Mouse (Mus musculus): ENCODE results near the gene Nae1. TPM values are rescaled to one million over a fixed set of nuclear protein-coding genes. Genes with fewer than 3 reads are reported as not detected.
"Not testable (repeated sequence)": the region's sequence is repeated elsewhere in the genome, so short reads cannot be mapped to it uniquely, and the experiment has no call there.

Nae1 gene
- total RNA-seq (2021) = 10 to 100 TPM; 22.4 to 24.3 TPM
- long read RNA-seq, experiment 1, transcript Nae1-201 (20 exons, 1,808 nt) = major isoform, 35 of 40 reads
- long read RNA-seq, experiment 1, partial matches to known transcripts = 0 of 40 reads
- long read RNA-seq, experiment 1, other reads (novel, unspliced or antisense) = 5 of 40 reads
- long read RNA-seq, experiment 2, transcript Nae1-201 (20 exons, 1,808 nt) = major isoform, 35 of 42 reads
- long read RNA-seq, experiment 2, partial matches to known transcripts = 2 of 42 reads
- long read RNA-seq, experiment 2, other reads (novel, unspliced or antisense) = 5 of 42 reads

DNA sequence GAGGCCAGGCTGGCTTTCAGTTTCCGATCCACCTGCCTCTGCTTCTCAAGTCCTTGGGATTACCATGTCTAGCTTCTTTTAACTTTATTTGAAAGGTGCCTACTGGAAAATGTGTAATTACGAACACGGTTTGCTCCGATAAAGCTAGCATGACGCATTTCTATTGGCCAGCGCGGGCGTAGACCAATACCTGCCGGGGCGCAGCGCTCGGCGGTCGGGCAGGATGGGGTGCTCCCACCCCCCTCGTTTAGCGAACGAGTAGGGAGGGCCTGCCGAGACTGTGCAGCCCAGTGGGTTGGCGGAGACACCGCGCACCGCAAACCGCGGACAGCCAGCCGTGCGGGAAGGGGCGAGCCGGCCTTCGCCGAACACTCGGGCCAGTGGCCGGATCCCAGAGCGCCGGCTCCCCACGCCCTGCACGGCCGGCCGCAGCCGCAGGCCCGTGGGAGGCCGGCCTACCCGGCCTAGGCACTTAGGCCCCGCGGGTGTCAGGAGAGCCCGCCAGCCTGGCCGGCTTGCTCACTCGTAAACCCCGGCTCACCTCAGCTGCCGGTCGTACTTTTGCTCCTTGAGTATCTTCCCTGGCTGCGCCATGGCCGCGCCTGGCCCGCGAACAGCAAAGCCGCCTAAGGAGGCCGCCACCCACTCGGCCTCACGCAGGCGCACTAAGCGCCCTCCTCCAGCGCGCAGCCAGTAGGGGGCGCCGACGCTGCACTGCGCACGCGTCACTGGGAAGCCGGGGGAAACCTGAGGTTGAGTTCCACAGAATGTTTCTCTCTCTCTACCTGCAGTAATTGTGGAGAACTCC is at the start of gene Nae1, which contains the start of gene Car7:
TSS of gene Nae1 (minus strand) at position 667 of the 808 bp plus-strand sequence.
TSS of gene Car7 (plus strand) at position 719 of the 808 bp plus-strand sequence.
- peak; percentile 95 for DNase-seq (ENCODE audit: low spot score)

DNA sequence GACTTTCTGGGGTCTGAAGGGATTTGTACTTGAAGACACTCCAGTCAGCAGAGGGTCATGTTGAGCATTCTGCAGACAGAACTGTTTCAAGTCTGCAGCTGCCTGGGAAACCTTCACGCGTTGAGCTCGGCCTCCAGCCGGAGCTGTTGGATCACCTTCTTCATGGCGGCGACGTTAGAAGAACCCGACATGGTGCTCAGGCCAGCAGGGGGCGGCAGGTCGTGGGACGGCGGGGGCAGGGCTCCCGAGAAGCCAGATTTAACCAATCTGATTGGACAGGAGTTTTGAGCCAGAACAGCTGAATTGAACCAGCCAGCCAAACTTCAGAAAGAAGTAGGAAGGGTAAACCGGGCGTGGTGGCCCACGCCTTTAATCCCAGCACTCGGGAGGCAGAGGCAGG is 43.2 kb upstream of the Nae1 start:
- not testable (repeated sequence) for DNase-seq (ENCODE audit: low spot score)

DNA sequence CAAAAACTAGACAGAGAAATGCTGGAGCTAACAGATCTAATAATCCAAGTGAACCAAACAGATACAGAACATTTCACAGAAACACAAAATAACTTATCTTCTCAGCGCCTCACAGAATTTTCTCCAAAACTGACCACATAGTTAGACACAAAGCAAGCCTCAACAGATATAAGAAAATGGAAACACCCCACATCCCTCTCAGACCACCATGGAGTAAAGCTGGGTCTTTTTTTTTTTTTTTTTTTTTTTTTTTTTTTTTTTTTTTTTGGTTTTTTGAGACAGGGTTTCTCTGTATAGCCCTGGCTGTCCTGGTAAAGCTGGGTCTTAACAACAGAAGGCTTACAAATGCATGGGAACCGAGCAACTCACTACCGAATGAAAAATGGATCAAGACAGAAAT is 42.4 kb upstream of the Nae1 start:
- no peak for DNase-seq (ENCODE audit: low spot score)

DNA sequence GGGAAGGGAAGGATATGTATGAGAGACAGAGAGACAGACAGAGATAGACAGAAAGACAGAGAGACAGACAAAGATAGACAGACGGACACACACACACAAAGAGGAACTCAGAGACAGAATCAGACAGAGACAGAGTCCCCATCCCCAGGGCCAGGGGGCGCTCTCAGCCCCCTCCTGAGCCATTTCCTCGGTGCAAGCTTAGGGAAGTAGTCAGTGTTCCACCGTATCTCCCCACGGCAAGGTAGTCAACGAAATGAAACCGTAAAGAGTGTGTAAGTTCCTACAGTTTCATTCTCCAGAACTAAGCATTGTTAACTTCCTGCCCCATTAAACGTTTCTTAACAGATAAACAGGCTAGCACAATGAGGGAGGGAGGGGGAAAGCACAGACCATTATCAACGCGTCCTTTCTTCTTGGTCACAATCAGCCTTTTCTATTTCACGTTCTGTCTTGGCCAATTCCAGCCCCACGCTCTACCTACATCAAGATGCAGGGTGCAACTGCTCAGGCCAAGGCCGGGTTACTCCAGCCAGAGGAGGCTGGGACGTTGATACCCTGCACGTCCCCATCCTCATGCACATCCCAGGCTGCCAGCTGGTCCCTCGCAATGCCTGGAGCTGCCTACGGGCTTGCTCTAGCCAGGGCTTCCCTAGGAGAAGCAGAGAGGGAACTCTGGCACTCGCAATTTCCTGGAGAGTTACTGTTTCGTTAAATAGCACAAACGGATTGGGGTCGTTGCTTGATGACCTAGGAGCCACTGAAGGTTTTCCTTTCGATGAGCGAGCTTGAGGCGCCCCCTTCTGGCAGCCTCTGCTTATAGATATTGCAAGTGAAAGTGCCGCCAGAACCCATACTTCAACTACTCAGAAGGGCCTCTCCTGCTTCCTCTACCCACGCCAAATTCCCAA is 36.3 kb upstream of the Nae1 start:
- DNase-seq (ENCODE audit: low spot score) = peak; percentile 83

DNA sequence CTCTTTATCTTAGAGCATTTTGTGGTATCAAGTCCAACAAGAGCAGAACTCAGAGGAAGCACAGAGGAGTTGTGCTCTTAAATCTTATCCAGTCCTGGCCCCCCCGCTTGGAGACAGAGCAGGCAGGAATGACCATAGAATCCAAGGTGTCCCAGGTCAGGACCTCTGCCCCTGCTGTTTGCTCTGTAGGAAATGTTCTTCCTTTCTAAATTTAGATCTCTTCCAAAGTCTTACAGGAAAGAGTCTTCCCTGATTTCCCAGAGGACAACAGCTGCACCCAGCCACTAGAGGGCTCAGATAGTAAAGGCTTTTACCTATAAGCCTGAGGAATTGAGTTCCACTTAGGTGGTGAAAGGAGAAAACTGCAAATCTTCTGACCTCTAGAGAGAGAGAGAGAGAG is 35.1 kb upstream of the Nae1 start:
- peak; percentile 7 for DNase-seq (ENCODE audit: low spot score)

DNA sequence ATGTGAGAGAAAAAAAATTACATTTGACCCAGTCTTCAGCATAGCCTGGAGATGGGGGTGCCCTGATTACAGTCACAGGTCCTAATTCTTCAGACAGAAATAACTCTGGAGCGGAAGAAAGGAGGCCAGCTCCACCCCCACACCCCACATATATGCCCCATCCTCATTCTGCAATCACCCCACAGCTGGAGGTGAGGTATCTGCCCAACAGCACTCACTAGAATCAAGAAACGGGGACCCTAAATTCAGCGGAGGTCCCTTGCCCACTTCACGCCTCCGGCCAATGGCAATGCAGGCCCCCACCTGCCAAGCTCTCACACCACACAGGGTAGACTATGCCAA is 31.0 kb upstream of the Nae1 start:
- no peak for DNase-seq (ENCODE audit: low spot score)

DNA sequence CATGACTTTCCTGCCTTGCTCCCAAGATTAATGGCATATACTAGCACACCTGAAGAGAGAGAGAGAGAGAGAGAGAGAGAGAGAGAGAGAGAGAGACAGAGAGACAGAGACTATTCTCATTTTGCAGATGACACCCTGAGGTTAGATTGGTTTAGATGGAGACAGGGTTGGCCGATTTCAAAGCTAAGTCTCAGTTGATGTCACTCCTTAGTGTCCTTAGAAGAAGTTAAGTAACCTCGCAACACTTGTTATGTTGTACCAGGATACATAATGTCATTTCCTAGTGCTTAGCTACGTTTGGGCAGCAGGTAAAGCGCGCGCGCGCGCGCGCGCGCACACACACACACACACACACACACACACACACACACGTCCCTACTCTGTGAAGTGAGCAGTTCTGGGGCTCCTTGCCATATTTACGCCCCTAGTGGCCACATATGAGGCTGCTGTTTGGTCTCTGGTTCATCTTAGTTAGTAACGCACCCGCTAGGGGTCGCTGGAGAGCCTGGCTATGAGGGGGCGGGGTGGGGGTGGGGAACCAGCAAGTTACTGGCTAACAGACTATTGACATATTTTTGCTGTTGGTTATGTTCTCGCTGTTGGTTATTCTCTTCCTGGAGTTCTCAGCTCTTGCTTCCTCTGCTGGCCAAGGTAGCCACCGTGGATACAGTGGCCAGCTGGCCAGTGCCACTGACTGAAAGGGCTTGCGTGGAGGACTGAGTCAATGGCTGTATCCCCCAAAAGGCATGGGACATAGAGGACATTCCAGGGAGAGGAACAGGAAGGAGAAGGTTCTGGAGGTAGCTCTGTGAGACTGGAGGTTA is 30.4 kb upstream of the Nae1 start:
- peak; percentile 89 for DNase-seq (ENCODE audit: low spot score)

DNA sequence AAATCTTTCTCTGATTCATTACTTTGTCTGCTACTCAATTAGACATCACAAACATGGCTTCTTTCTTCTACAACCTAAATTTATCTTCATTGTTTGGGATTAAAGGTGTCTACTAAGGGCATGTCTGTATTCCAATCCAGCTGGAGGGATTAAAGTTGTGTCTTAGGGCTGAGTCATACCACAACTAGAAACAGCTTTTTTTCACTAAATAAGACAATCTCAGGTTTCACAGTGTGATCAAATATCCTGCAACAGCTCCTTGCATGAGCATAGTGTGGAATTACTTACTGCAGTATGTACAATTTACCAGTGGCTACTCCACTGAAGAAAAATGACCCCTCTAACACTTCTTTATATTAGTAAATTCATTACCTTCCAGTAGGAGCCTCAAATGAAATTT is 26.3 kb upstream of the Nae1 start:
- no peak for DNase-seq (ENCODE audit: low spot score)

DNA sequence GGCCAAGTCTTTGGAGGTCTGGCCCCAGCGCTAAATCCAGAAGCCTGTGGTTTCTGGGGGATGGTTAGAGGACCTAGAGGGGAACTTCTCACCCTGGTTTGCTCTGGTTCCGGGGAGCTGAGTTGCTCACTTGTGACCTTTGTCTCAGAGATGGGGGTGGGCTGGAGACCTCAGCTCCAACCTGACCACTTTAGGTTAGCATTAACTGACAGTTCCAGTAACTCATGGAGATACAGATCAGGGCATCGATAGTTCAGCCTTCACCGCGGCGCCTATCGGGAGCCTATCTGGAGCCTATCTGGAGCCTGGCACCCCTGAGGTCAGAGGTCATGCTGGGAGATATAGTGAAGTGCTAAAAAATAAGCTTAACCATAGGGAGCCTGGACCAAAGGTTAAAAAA is 22.8 kb upstream of the Nae1 start:
- DNase-seq (ENCODE audit: low spot score) = no peak

DNA sequence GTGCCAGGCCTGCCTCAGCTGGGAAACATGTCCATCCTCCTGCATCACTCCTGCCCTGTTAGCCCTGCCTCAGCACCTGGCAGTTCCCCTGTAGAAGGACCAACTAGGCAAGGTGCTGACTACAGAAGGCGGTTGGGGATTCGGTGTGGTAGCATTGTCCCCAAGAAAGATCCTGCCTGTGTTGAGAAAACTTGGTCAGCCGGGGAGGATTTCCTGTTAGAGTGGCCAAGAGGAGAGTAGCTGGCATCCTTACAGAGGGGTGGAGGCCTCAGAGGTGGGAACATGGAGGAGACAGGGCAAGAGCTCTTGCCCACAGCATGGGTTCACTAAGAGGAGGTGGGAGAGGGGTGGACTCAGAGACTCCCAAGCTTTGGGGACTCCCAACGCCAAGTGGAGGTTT is 20.8 kb upstream of the Nae1 start:
- DNase-seq (ENCODE audit: low spot score) = no peak

DNA sequence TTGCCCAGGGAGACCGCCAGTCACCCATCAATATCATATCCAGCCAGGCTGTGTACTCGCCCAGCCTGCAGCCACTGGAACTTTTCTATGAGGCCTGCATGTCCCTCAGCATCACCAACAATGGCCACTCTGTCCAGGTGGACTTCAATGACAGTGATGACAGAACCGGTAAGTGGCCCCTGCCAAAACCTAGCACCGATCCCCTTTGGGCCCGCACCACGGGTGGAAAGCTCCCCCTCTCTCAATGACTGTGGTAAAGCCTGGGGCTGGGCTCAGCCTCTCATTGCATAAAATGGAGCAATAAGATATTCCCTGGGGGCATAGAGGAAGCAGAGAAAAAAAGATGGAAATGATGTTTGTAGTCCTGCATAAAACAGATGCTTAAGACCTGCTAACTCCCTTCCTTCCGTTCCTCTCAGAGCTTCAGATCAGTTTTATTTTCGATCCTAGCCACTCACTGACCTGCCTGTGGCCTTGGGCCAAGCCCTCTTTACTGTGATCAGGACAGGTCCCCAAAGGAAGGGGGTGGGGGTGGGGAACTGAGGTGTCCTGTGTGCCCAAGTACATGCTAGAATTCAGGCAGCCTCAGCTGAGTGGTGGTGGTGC is 9.1 kb upstream of the Nae1 start:
- no peak for DNase-seq (ENCODE audit: low spot score)

DNA sequence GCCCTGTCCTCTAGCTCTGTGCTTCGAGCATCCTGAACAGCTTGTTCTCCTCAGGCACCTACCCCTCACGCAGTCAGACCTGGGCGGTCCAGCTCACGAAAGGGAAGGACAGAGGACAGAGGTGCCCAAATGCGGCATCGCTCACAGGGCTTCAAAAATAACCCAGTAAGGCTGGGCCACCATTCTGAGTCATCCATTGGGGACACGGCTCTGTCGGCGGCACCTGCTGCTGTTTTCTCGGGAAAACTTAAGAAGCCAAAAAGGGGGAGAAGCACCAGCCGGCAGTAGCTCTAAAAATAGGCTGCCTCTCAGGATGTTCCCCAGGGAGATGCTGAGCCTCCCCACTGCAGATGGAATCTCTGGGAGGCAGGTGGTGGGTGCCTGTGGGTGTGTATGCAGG is 7.7 kb upstream of the Nae1 start:
- no peak for DNase-seq (ENCODE audit: low spot score)

DNA sequence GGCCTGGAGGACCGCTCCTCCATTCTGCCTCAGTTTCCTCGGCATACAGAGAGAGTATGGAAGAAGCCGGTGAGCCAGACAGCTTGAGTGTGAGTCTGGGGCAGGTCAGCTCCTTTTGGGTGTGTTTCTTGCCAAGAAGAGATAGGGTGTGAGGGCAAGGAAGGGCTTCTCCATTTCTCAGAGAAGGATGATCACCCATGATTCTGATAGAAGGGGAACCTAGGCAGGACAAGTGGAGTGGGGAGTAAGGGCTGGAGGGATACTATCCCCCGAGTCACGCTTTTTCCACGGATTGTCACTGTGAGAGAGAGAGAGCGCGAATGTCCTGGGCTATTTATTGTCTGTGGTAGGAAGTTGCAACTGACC is 7.1 kb upstream of the Nae1 start:
- DNase-seq (ENCODE audit: low spot score) = no peak

DNA sequence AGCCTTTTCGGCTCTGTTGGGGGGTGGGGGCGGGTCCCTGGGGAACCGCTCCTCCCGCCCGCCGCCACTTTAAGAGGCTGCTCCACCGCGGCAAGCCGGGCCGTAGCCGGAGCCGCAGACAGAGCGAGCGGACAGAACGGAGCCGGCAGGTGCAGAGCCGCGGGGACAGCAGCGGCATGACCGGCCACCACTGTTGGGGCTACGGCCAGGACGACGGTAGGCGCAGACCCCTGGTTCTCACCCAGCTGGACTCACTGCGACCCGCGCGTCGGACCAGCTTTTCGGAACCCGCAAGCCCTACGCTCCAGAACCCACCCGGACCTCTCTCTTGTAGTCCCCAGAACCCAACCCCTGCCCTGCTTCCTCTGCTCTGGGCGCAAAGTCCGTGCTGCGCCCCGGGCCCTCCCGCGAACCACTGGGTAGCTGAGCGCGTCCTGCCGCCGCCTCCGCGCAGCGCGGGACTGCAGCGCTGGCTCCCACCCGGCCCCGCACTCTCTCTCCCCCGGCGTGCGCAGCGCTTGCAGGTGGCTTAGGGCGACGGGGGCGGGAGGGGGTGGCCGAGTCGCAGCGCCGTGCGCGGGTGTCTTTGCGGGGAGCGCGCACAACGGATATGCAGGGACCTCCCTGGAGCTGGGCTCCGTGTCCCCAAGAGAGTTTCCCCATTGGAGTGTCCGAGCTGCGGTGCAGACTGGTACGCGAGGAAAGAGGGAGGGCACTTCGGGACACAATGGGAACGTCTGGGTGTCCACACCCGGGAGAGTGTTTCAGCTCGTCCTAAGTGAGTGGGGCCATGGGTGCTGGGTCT is 6.5 kb upstream of the Nae1 start:
- no peak for DNase-seq (ENCODE audit: low spot score)

DNA sequence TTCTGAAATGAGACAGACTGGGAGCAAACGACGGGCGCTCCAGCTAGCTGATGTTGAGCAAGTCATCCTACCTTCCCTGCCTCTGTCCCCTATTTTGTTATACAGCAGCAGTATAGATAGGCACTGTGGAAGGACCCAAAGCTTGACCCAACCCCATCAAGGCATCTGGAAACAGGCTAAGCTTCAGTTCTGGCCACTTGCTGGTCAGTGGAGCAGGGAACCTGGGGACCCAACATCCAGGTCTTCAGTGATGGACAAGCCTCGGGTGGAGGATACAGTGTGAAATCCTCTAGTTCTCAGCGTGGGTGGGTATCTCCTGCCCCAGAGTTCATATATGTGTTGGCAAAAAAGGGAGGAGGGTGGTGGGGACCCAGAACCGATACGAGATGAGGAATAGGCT is 5.8 kb upstream of the Nae1 start:
- no peak for DNase-seq (ENCODE audit: low spot score)

DNA sequence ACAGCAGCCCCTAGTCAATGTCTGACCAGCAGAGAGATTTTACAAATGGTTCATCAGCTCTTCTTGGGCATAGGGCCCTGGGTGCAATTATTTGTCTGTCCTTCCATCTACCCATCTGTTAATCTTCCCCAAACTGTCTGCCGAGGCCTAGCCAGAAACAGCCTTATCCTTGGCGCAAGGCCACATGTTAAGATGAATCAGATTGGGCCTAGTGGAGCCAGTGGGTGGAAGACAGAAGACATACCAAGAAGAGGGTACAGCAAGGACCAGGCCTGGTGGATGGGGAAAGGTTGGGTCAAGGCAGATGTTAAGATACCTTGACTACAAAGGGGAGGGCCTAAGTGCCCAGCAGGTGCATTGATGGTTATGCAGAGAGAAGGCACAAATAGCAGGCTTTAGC is 5.1 kb upstream of the Nae1 start:
- no peak for DNase-seq (ENCODE audit: low spot score)

DNA sequence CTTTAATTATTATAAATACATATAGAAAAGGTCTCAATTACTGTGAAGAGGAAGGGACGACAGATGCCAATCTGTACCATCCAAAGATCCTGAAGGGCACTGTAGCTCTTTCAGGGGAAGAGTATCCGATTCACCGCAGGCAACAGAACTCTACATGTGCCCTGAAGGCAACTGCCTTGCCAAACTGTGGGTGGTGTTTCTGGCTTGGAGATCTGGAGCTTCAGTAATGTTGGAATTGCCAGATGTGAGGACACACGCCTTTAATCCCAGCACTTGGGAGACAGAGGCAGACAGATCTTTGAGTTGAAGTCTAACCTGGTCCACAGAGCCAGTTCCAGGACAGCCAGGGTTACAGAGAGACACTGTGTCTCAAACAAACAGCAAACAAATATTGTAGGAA is 4.5 kb upstream of the Nae1 start:
- no peak for DNase-seq (ENCODE audit: low spot score)

DNA sequence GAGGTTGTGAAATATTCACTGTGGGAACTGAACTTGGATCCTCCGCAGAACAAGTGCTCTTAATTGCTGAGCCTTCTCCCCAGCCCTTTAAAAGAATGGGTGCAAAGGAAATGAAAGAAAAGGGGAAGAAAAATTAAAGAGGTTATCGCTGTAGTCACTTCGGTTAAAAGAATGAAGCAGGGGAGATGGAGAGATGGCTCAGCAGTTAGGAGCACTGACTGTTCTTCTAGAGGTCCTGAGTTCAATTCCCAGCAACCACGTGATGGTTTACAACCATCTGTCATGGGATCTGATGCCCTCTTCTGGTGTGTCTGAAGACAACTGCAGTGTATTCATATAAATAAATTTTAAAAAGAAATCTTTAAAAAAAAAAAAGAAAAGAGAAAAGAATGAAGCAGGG is 1.6 kb upstream of the Nae1 start:
- DNase-seq (ENCODE audit: low spot score) = no peak

DNA sequence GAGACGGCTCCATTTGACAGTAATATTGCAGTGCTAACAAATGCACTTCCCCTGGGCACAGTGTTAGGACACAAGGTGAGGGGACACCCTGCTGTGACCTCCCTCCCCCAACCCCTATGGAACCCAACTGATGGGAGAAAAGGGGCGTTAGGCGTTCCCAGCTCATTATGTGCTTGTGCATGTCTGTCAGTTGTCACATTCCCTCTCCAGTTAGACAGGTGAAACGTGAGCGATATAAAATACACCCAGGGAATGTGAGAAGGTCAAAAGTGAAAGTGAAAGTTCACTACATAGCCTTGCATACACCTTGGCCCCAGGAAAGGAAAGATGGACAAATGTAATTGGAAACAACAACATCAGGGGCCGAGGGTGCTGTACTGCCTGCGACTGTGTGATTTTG is 941 bp upstream of the Nae1 start:
- DNase-seq (ENCODE audit: low spot score) = no peak

DNA sequence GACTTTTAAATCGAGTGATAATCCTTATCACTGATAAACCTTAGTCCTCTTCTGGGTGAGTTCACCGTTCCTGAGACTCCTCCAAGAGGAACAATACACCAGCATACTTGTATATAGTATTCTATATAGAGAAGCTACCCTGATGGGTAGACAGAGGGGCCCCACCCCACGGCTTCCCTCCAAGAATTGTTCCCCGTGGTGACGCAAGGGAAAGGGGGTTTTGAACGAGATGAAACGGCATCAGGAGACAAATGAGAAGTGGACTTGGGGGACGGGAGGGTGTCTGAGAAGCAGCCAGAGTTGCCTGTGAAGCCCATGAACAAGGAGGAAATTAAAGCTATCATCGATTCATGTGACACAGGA is 323 bp upstream of the Nae1 start:
- no peak for DNase-seq (ENCODE audit: low spot score)

All from gastrocnemius, adult 18-20 months (tissue).